Mouse (Mus musculus): ENCODE measurements around the gene C1qtnf12.

The C1qtnf12 gene

DNA sequence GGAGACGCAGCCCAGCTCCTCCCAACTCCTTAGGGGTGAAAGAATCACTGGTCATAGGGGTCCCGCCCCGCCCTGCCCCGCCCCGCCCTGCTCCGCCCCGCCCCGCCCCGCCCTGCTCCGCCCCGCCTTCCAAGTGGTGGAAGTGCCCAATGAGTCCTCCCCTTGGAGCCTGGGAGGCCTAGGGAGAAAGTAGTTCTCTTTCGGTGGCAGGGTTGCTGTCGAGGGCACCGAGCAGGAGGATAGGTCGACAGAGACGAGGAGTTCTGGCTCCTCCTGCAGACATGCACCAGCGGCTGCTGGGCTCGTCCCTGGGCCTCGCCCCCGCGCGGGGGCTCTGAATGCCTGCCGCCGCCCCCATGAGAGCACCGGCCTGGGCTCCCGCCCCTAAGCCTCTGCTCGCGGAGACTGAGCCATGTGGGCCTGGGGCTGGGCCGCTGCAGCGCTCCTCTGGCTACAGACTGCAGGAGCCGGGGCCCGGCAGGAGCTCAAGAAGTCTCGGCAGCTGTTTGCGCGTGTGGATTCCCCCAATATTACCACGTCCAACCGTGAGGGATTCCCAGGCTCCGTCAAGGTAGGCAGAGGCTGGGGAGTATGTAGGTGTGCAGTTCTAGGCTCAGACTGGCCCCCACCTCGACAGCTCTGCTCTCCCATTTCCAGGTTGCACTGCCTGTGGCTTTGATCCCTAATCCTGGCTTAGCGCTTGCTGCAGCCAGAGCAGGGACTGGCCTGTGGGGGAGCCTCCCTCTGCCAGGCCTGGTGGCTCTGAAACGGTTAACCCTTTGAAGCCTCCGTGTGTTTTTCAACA is at the start of gene C1qtnf12:
TSS of gene C1qtnf12 (plus strand) at position 152 of the 805 bp plus-strand sequence.
- no peak for DNase-seq (ENCODE audit: low read depth, low spot score)

DNA sequence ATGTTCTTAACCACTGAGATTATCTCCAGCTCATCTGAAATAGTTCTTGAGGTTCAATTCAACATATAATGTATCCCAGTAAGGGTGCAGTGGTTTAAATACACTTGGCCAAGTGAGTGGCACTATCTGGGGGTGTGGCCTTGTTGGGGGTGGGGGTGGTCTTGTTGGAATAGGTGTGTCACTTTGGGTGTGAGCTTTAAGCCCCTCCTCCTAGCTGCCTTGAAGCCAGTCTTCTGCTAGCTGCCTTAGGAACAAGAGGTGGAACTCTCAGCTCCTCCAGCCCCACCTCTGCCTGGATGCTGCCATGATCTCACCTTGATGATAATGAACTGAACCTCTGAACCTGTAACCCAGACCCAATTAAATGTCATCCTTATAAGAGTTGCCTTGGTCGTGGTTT is 30.1 kb upstream of the C1qtnf12 start:
- no peak for DNase-seq (ENCODE audit: low read depth, low spot score)

DNA sequence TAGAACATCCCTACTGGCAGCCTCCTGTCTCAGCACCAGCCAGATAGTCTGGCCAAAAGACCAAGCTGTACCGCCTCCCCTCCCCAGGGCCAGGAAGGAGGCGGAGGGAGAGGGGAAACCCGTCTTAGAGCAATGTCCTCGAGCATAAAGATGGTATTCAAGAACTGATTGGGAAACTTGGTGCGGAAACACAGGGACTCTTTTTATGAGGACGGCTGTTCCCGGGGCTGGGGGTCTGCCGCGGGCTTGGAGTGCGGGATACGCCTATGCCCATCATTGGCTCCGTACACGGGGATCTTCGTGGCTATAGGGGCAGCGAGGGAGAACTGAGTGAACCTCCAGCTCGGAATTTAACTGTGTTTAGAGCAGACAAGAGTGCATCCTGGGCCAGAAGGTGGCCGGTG is 19.1 kb upstream of the C1qtnf12 start:
- peak; percentile 48 for DNase-seq (ENCODE audit: low read depth, low spot score)

DNA sequence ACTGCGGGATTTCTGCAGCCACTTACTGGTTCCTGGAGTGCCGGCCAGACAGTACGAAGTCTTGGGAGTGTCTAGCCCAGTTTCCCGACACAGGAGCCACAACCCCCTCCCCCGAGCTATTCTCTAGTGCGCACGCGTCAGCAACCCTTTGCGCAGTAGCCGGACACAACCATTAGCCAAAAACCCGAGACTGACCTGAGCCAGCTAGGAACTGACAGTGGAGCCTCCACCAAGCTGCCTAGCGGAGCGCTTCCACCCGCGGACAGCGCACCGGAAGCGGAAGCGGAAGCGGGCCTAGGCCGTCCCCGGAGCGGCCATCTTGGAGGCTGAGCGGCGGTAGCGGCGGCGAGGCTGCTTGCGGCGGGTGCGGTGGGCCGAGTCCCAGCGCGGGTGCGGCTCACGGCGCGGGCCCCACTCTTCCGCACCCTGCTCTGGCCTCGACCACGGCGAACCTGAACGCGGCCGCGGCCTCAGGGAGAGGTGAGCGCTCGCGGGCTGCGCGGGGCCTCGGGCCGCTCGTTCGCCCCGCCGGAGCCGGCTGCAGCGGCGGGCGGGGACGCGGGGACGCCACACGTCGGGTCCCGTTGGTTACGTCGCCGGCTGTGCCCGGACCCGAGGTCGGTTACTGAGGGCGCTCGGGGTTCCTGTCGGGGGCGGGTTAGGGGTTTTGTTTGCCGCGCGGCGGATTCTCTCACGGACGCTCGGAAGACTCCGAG is 18.4 kb upstream of the C1qtnf12 start, which contains the start of gene Ube2j2:
TSS of gene Ube2j2 (plus strand) at position 298 of the 716 bp plus-strand sequence.
- peak; percentile 95 for DNase-seq (ENCODE audit: low read depth, low spot score)

DNA sequence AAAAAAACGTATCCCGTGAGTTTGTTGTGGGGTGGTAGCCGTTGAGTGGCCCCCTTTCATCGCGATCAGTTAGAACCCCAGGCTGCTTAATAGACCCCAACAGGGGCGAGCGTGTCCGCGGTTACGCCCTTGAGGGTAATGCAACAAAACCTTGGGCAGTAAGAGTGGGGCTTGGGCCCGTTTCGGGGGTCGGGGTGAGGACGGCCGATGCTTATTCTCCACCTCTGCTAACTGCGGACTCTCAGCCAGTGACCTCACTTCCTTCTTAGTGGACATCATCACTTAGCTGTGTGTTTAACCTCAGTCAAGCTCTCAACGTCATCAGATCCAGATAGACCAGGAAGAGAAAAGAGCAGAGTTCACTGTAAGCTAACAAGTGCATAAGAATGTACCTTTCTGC is 17.8 kb upstream of the C1qtnf12 start:
- peak; percentile 30 for DNase-seq (ENCODE audit: low read depth, low spot score)

DNA sequence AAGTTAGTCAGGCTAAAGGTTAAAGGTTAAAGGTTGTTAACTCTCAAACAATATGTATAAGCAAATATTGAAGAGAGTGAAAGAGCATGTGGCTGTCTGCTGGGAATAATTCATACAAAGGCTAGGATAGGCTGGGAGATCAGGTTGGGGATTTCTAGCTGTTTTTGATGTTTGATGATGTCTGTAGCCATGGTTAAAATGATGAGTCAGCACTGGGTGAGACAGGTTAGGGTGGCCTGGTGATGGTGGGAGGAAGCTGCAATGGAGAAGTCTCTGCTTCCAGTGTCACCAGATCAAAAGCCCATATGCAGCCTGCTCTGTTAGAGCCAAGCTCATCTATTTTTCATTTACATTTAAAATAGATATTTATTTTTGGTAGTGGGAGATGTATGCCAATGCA is 15.0 kb upstream of the C1qtnf12 start:
- no peak for DNase-seq (ENCODE audit: low read depth, low spot score)

DNA sequence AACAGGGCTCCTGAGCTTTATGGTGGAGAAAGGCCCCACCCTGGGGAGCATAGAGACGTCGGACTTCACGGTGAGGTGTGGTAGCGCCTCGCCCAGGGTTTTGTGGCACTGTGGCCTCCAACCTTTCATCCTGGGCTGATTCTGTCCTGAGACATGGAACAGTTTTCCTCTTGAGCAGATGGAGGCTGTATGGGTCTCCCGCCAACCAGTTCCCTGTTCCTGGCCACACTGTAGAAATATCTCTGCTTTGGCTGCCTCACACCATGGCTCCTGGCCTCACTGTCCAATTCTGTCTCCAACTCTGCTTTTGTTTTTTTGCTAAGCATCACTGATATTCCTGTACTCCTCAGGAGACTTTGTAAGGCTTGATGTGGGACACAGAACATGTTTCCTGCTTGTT is 6.6 kb upstream of the C1qtnf12 start:
- DNase-seq (ENCODE audit: low read depth, low spot score): no peak

DNA sequence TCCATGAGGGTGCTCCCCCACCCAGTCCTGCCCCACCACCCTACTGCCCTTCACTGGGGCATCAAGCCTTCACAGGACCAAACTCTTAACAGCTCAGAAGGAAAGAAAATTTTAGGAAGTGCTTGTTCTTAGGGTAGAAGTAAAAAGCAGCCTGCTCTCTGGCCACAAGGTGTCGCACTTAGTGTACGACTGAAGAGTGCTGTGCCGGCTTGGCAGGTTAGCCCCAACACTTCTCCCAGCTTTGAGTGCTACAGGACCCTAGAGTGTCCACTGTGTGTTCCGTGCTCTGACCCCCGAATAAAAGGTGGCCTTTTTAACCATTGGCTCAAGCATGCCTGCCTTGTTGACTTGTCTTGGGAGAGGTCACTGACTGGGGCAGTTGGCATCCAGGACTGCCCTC is 2.8 kb upstream of the C1qtnf12 start:
- peak; percentile 83 for DNase-seq (ENCODE audit: low read depth, low spot score)

DNA sequence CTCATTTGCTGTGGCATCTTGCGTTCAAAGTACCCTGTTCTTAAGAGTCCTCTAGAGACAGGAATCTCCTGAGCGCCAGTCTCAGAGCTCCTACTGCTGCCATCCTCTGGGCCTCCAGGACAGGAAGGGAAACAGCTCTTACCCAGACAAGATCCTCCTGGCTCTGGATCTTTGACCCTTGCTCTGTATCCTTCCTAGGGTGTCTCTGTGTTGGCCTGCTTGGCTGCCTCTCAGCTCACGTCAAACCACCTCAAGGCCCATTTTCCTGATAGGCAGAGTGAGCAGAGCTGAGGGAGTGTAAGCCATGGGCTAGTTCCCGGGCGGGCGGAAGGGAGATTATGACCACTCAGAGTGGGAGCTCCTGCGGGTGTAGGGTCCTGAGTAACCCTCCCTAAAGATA is 988 bp downstream of the C1qtnf12 start:
- DNase-seq (ENCODE audit: low read depth, low spot score): no peak

DNA sequence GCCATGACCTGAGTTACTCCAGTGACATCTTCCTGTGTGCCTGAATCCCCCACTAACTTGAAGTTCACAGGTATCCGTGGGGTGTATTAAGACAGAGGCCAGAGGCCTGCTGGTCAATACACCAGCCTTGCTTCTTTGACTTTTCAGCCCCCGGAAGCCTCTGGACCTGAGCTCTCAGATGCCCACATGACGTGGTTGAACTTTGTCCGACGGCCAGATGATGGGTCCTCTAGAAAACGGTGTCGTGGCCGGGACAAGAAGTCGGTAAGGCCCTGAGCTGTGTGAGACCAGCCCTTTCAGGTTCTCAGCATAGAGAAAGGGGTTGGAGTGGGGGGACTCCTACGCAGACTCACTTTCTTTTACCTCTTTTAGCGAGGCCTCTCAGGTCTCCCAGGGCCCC is 2.3 kb downstream of the C1qtnf12 start:
- DNase-seq (ENCODE audit: low read depth, low spot score): no peak

DNA sequence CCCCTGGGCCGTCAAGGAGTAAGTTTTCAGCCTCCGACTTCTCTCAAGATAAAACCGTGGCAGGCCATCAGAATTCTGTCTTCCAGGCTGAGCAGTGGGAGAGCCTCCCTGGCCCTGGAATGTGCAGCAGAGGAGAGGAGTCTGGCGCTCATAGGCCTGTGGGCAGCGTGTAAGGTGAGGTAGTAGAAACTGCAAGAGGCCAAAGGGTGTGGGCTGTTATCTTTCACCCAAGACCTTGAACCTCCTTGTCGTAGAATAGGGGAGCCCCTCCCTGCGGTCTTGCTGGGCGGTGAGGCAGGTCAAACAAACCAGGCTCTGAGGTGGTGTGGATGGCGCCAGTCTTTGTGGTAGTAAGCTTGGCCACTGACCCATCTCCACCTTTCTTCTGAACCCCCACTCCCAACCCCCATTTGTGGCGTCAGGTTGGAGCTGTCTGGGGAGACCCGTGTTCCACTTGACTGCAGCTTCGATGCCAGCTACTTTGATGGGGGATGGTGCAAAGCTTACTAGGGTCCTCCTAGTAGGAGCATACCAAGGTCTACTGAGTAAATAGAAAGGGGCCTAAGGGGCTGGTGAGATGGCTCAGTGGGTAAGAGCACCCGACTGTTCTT is 7.0 kb downstream of the C1qtnf12 start:
- DNase-seq (ENCODE audit: low read depth, low spot score): no peak

DNA sequence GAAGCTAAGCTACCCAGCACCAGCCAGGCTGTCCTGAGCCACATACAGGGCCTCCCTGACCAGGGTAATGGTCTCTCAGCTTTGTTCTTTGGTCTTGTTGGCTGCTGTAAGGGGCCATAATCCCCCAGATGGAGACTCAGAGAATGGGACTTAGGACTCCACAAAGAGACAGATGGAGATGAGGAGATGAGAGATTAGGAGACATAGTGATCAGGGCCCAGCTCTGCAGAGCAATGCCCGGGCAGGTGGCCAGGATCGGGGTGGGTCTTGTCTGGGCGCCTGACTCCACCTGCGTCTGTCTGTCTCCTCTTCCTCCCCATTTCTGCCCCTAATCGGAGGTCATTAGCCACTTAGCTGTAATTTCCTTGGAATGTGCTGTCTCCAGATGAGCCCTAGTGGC is 8.2 kb downstream of the C1qtnf12 start:
- no peak for DNase-seq (ENCODE audit: low read depth, low spot score)

DNA sequence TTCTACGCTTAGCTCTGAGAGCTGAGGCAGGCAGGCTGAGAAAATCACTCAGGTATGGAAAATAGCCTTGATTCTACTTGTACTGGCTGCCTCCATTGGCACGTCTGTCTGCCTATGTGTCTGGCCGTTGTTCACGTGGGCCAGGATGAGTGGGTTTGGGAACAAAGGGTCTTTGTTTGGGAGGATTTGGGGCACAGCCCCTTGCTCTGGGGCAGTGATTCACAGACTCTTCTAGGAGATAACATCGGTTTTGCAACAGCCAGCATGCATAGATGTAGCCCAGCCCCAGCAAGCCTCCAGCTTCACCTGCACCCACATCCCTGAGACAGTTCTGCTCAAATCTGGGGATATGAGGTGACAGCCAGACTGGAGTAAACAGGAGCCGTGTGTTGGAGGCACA is 10.5 kb downstream of the C1qtnf12 start:
- no peak for DNase-seq (ENCODE audit: low read depth, low spot score)

DNA sequence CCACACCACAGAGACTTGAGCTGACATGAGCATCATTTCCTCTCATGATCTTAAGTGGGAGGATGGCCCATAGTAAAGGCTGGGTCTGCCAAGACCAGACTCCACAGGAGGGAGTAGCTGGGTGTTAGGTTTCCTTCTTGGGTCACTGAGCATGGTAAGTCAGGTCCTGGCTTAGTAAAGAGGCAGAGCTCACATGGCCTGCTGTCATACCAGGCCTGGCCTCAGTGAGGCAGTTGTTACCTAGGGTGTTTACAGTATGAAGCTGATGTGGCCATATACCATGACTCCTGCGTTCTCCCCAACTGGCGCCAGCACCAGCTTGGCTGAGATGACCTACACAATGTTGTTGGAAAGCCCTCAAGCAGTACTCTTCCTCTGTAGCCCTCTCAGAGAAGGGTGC is 11.1 kb downstream of the C1qtnf12 start:
- DNase-seq (ENCODE audit: low read depth, low spot score): no peak

DNA sequence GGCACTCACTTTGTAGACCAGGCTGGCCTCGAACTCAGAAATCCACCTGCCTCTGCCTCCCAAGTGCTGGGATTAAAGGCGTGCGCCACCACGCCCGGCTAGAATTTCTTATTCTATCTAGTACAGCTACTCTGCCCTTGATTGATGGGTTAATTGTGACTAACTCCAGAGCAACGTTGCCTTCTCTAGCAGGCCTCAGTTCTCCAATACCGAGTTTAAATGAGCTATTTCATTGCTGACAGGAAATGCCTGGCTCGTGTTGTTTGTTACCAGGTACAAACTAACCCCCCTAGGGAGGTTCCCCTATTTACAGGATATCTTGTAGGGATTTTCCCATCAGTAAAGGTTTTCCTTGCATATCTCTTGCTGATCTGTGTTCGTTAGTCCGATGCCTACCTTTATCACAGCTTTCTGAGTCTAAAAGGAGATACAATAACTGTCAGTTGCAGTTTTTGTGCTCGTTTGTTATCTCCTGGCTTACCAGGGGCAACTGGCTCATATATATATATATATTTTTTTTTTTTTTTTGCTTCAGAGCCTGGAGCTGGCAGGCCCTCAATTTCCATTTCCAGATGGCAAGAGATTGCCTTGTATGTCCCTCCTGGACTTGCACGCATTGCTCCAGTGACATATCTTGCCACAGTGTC is 19.4 kb downstream of the C1qtnf12 start:
- DNase-seq (ENCODE audit: low read depth, low spot score): peak; percentile 58

DNA sequence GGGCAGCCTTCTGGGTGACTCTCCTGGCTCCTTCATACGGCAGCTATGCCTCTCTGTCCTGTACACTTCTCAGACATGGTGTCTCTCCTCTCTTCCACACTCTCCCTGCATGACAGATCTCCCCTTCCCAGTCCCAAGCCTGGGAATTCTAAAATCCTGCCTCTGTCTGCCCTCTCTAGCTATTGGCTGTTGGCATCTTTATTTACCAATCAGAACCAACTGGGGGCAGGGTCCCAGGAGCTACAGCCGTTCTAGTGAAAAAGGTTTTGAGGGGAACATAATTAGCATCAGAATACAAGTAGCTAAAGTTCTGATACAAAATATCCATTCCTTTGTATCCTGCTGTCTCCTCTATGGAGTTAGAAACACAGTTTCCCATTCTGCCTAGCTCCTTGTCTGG is 21.7 kb downstream of the C1qtnf12 start:
- DNase-seq (ENCODE audit: low read depth, low spot score): no peak

DNA sequence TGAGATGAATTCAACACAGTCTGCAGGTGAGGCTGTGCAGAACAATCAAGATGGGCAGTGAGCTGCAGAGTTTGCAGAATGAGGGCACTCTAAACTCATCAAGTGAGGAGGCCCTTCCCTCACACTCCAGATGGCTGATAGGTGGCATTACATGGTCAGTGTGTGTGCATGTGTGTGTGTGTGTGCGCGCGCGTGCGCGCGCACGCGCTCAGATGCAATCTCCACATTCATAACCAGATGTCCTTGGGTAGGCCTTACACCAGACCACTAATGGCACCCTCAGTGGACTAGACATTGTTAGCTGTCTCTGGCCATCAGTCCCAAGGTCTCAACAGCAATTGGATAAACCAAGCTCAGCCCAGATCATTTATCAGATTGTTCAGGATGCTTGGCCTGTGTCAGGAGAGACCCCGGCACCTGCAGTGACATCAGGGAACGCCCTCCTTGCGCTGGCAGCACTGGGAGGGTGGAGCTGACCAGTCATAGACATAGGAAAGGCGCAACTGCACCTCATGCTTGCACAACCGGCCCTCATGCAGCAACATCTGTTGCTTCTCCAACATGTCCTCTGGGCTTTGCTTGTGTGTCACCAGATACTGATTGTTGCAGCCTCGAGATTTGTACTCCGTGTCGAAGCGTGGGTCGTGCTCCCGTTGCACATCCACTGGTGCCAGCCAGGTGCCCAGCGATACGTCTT is 29.2 kb downstream of the C1qtnf12 start:
- peak; percentile 24 for DNase-seq (ENCODE audit: low read depth, low spot score)

DNA sequence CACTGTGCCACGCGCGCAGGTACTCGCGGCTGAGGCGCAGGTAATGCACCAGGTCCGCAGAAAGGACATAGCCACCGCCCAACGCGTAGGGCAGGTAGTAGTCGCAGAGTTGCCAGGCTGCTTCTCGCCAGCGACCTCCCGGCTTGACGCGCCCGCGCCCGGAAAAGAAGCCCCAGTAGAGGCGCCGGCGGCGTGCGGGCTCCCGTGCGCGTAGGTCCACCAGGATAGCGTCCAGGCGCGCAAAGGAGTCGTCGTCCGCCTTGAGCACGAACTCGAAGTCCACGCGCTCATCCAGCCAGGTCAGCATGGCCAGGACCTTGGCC is 29.8 kb downstream of the C1qtnf12 start:
- no peak for DNase-seq (ENCODE audit: low read depth, low spot score)

DNA sequence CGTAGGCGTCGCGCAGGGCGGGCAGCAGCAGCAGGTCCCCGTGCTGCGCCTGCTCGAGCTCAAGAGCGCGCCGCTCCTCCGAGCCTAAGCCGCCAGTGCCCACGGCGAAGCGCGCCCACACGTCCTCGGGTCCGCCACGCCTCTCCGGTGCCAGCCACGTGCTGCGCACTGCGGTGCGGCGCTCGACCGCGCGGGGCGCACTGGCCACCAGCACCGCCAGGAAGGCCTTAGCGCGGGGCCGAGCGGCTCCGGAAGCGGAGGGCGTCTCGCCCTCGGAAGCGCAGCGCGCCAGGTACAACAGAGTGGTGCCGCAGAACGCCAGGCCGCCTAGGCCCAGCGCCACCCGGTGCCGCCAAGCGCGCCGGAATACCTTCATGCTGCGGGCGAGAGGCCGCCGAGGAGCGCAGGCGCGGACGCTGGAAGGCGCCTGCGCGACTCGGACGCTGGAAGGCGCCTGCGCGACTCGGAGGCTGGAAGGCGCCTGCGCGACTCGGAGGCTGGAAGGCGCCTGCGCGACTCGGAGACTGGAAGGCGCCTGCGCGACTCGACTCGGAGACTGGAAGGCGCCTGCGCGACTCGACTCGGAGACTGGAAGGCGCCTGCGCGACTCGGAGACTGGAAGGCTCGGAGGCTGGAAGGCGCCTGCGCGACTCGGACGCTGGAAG is 30.3 kb downstream of the C1qtnf12 start, which contains the start of the genes B3galt6 and Sdf4:
TSS of gene B3galt6 (minus strand) at position 409 of the 665 bp plus-strand sequence.
TSS of gene Sdf4 (plus strand) at position 632 of the 665 bp plus-strand sequence.
- DNase-seq (ENCODE audit: low read depth, low spot score): peak; percentile 74

DNA sequence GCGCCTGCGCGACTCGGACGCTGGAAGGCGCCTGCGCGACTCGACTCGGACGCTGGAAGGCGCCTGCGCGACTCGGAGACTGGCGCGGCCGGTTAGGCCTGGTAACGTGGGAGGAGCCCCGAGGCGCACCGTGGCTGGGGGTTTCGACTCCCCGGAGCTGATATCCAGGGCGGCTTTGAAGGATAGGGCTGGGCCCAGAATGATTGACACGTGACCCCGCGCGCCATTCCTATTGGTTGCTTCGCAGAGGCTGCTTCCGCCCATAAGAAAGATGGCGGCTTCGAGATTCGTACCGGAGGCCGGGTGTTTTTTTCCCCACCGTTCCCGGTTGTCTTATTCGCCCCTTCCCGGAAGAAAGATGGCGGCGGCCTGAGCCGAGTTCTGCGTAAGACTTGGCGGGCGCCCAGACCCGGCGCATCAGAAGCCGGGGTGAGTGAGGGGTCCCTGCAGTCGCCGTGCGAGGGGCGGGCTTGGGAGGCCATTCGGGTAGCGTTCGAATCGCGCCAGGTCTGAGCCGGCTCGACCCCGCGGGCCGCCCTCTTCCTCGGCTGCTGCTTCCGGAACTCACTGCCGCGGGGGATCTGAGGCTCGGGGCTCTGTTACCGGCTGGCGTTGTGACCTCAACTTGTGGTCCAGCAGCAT is 30.9 kb downstream of the C1qtnf12 start:
- DNase-seq (ENCODE audit: low read depth, low spot score): peak; percentile 94
